Mouse (Mus musculus): ENCODE results near the gene Dhdds.
"Not testable (repeated sequence)": the region's sequence is repeated elsewhere in the genome, so short reads cannot be mapped to it uniquely, and the experiment has no call there.

The Dhdds gene

GRCm38 (mm10) chr4:134005581-134006358 is 5.1 kb upstream of the Dhdds start:
- no peak for DNase-seq (ENCODE audit: low spot score)

GRCm38 (mm10) chr4:134002903-134003302 is 2.2 kb upstream of the Dhdds start:
- no peak for DNase-seq (ENCODE audit: low spot score)

DNA sequence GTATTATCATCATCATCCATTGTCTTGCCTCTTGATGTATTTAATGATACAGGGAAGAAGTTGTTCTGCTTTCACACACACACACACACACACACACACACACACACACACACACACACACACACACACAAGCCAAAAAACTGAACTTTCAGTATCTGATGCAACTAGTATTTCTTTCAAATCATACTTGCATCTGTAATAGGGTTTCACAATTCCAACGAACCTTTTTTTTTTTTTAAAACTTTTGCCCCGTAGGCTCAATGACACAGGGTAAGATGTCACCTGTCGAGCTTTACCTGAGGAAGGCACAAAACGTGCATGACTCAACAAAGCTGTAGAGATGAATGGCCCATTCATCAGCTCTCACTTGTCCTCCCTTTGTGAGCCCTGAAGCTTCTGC is 1.5 kb upstream of the Dhdds start:
- DNase-seq (ENCODE audit: low spot score) = no peak

- no peak for DNase-seq (ENCODE audit: low spot score)
These were observed 992 bp upstream of the Dhdds start for GRCm38 (mm10) chr4:134001710-134002109.

GRCm38 (mm10) chr4:133994697-133995096 is 6.0 kb downstream of the Dhdds start:
- no peak for DNase-seq (ENCODE audit: low spot score)

GRCm38 (mm10) chr4:133991087-133991660 is 9.5 kb downstream of the Dhdds start:
- no peak for DNase-seq (ENCODE audit: low spot score)

GRCm38 (mm10) chr4:133990035-133990434 is 10.7 kb downstream of the Dhdds start:
- DNase-seq (ENCODE audit: low spot score) = no peak

GRCm38 (mm10) chr4:133988289-133988688 is 12.4 kb downstream of the Dhdds start:
- DNase-seq (ENCODE audit: low spot score) = not testable (repeated sequence)

DNA sequence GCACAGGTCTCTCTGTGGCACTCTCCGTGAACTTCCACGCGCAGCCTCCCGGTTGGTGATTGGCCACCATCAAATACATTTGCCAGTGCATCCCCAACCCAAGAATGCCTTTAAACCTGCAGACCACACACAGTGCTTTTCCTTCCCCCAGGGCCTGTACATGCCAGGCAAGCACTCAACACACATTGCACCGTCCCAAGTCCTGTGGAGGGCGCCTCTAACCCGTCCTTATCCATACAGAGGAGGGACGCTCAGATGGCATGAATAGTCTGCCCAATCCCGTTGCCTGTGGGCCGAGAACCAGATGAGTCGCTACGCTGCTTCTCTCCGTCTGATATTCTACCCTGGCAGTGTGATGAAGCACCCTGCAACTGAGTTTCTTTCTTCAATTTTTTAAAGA is 17.8 kb downstream of the Dhdds start:
- DNase-seq (ENCODE audit: low spot score) = no peak

GRCm38 (mm10) chr4:133980496-133980895 is 20.2 kb downstream of the Dhdds start:
- no peak for DNase-seq (ENCODE audit: low spot score)

- no peak for DNase-seq (ENCODE audit: low spot score)
These were observed 22.6 kb downstream of the Dhdds start for GRCm38 (mm10) chr4:133978021-133978711.

GRCm38 (mm10) chr4:133971741-133972140 is 29.0 kb downstream of the Dhdds start:
- DNase-seq (ENCODE audit: low spot score) = no peak

DNA sequence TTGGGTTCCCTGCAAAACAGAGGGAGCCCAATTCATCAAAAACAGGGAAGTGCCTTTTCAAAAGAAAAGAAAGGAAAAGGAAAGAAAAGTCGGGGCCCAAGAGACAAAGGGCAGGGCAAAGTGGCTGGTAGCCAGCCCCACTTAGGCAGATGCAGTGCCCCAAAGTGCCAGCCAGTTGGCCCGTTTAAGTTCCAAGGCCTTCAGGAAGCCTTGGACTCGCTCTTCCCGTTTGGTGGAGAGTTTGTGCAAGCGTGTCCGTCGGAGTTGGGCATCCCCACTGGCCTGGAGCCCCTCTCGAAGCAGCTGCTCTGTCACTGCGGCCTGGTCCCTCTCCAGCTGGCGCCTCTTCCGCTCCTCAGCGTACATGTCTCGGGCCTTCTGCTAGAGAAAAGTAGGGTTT is 29.8 kb downstream of the Dhdds start:
- no peak for DNase-seq (ENCODE audit: low spot score)

DNA sequence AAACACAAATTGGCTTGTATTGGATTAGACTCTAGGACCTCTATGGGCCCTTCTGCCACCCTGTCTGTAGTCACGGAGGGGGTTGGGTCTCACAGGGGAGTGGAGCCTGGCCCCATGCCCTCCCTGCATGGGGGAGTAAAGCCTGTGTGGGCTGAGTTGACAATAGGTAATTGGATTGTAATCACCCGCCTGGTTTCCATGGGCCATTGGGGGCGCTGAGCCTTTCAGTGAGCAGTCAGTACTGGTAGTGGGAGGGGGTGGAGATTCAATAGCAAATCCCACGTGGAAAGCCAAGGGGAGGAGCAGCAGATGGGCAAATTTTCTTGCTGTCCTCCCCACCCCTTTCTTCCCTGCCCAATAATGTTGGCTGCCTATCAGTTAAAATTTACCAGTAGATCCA is 30.5 kb downstream of the Dhdds start:
- DNase-seq (ENCODE audit: low spot score) = no peak

DNA sequence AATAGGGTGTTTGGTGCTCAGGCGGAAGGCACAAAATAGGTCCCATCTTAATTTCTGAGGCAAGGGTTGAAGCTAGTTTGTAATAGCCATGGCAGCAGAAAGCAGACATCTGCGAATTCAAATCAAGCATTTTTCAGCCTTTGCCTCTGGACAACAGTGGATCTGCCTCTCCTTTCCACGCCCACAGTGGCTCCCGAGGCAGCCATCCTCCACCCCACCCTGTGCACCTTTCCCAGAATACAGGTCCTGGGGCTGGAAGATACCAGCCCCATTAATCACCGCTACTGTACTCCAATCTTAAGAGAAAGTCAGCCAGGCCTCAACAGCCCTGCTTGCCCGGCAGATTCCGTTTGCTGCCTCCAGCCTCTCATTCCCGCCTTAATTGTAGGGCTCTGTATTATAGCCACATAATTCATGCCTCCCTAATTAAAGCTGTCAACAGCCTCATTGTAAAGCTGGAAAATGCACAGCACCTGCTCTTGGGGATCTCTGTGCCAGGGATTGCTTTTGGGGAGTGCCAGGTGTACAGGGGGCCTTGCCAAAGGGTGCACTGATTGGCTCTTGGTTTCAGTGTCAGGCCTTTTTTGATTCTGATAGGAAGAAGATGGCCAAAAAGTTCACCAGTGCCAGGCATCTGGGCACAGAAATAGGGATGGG is 31.5 kb downstream of the Dhdds start:
- DNase-seq (ENCODE audit: low spot score) = no peak

DNA sequence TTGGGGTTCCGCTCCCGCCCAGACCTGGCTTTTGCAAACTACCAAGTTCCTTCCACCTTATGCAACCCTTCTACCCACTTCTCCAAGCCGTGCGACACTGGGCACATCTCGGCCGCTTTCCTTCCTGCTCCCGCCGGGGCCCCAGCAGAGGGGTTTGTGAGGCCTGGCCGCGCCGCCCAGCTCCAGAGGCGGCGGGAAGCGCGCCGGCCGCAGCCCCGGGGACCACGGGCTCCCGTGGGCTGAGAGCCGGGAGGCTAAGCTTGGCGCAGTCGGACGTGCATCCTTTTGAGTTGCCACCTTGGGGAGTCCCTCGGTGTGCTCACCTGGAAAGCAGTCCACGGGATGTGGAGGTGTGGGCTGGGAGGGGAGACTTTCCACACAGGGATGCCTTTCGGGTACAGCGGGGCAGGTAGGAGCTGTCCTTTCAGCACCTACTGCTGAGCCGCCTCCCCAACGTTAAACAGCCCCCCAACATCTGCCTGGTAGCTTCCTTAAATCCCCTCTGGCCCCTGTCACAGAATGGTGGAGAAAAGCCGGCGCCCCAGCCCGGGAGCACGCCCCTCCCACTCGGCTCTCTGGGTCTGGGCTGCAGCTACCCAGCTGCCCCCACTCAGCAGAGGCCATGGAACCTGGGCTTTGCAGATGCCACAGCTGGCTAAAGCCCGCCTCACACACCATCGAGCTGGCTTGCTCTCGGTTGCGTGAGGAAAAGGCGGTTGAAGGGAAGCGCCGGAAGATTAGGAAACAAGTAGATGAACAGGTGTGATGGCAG is 32.4 kb downstream of the Dhdds start, which contains the start of gene Hmgn2:
TSS of gene Hmgn2 (minus strand) at position 501 of the 772 bp plus-strand sequence.
- DNase-seq (ENCODE audit: low spot score) = no peak

GRCm38 (mm10) chr4:133967866-133968149 is 32.9 kb downstream of the Dhdds start:
- DNase-seq (ENCODE audit: low spot score) = peak; percentile 93

DNA sequence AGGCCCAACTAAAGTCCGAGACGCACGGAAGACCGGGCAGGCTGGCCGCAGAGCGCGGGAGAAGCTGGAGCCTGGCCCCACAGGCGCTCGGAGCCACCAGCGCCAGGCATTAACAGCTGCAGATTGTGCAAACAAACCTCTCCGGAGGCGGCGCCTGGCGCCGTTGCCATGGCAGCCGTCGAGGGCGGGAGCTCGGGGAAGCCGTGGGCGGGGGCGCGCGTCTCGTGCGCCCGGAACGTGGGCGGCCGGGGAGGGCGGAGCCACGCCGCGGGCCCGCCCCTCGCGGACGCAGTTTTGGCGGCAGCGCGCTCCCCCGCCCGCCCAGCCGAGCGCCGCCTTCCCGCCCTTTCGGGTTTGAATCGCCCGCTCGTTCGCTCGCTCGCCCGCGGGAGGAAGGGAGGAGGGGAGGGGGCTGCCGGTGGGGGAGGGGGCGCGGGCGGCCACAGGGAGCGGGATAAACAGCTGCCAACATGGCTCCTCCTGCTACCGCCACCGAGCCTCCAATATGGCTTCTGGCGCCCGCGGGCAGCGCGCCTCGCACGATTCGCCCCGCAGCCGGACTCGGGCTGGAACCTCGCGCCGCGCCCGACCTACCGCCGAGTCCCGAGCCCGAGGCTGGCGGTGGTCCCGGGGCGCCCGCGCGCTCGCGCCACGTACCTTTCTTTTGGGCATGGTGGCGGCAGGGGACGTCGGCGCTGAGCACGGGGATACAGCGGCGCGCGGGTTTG is 33.4 kb downstream of the Dhdds start:
- DNase-seq (ENCODE audit: low spot score) = peak; percentile 96

DNA sequence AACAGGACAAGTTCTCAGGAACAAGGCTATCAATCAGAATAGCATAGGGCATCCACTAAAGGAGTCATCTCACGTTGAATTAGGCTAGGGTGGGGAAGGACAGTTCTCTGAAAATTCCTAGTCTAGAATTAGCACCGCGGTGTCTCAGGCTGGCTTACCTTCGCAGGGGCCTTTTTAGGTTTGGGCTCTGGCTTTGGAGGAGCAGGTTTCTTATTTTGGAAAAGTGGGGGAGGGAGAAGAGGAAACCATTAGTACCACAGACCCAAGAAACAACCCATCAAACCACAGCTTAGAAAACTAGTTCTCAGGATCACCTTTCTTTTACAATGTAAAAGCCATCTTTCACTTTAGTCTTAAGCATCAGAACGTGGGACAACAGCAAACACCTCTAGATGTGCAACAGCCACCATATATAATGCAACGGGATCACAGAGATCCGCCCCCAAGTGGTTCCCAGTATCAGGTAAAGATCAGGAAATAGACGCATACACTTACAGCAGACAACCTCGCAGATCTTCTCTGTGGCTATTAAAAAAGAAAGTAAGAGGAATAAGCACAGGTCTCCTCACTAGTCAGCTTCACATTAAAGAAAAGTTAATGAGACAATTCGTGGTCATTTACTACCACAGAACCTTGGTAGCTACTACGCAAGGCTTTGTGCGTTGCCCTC is 34.3 kb downstream of the Dhdds start:
- no peak for DNase-seq (ENCODE audit: low spot score)

- DNase-seq (ENCODE audit: low spot score) = peak; percentile 56
These were observed 38.2 kb downstream of the Dhdds start for GRCm38 (mm10) chr4:133962566-133962965.

DNA sequence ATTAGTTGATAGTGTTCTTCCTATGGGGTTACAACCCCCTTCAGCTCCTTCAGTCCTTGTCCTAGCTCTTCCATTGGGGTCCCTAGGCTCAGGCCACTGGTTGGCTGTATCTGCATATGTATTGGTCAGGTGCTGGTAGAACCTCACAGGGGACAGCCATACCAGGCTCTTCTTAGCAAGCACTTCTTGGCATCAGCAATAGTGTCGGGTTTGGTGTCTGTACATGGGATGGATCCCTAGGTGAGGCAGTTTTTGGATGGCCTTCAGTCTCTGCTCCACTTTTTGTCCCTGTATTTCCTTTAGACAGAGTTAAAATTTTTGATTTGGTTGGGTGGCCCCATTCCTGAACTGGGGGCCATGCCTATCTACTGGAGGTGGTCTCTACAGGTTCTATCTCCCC is 41.8 kb downstream of the Dhdds start:
- no peak for DNase-seq (ENCODE audit: low spot score)

Measured in adipocyte (in vitro differentiated cells).